14 mouse cellular contexts compared by ENCODE assay signal in genomic region chr14:59809790-59810189, GRCm38 (mm10).
A peak's percentile ranks its signal among the peaks of the same experiment; 100 is the strongest.
DNase-seq lines count a peak whose midpoint lies in the region.
"Had no signal": no experiment of that assay in that cellular context is flagged by ENCODE, and none has a peak within 500 bp of the region (broad histone marks: within the 10 kb centered on the region; RNA-seq: fewer than 3 reads in every experiment).

No protein-coding gene starts in this region.

- peak; percentile 53 for DNase-seq in adrenal gland, adult 8-10 months
- DNase-seq in adrenal gland, postnatal 10 days, result peak; percentile 37
- DNase-seq in forelimb bud, embryonic 11.5 days (ENCODE audit: low read depth, low spot score), result peak; percentile 65
- peak; percentile 23 for DNase-seq in mesoderm, embryonic 11.5 days (ENCODE audit: low read depth, low spot score)
- no peak for DNase-seq in kidney, adult 18-20 months
- DNase-seq in lung, postnatal 25 days (ENCODE audit: low spot score), result no peak
- DNase-seq in layer of hippocampus, postnatal 25 days (ENCODE audit: extremely low spot score in 1 of 2, low spot score in 1 of 2), result no peak
- DNase-seq: cerebellum, adult 11 months; cerebellum, adult 8-10 months; cerebellum, postnatal 14 days; embryo, embryonic 11 days; gastrocnemius, postnatal 10 days; heart, adult 2 months; heart, postnatal 14 days had no signal

Comparison
In these comparisons a context has a peak if more than half of its experiments do, and no peak if none do; other contexts are left out.
1. DNase-seq: peak in adrenal gland, adult 8-10 months (single experiment), adrenal gland, postnatal 10 days (single experiment), forelimb bud, embryonic 11.5 days (single experiment) and mesoderm, embryonic 11.5 days (single experiment); none in kidney, adult 18-20 months (single experiment), lung, postnatal 25 days (single experiment) and layer of hippocampus, postnatal 25 days (0 of 2).